Mouse (Mus musculus): ENCODE results near the gene Ank2. TPM values are rescaled to one million over a fixed set of nuclear protein-coding genes. Genes with fewer than 3 reads are reported as not detected.
A peak's percentile ranks its signal among the peaks of the same experiment; 100 is the strongest.

Gene Ank2
- total RNA-seq, 2 experiments from 2014 or later: 905 to 944 TPM

- peak; percentile 82 to 91 for DNase-seq (ENCODE audit: low spot score in 2 of 2)
- intact Hi-C loops (cut with DNase I): loop anchor here (5.0 kb wide), 4 partner anchors 70 to 145 kb away; no protein-coding TSS in a partner anchor
Observed at GRCm38 (mm10) chr3:127161998-127162712, 337.0 kb downstream of the Ank2 start.

GRCm38 (mm10) chr3:127161085-127161837 lies 337.9 kb downstream of the Ank2 start:
- peak in 1 of 2 experiments; percentile 44 for DNase-seq (ENCODE audit: low spot score in 2 of 2)
- intact Hi-C loops (cut with DNase I): loop anchor here (5.0 kb wide), 4 partner anchors 69 to 144 kb away; no protein-coding TSS in a partner anchor

- intact Hi-C loops (cut with DNase I): no loop called here
- no peak for DNase-seq (ENCODE audit: low spot score in 2 of 2)
Observed at GRCm38 (mm10) chr3:127157706-127158105, 341.4 kb downstream of the Ank2 start.

GRCm38 (mm10) chr3:127156080-127156479 lies 343.1 kb downstream of the Ank2 start:
- peak; percentile 63 to 91 for DNase-seq (ENCODE audit: low spot score in 2 of 2)
- intact Hi-C loops (cut with DNase I): no loop called here

- no peak for DNase-seq (ENCODE audit: low spot score in 2 of 2)
- intact Hi-C loops (cut with DNase I): no loop called here
Observed at GRCm38 (mm10) chr3:127153861-127154260, 345.3 kb downstream of the Ank2 start.

GRCm38 (mm10) chr3:127153443-127153842 lies 345.7 kb downstream of the Ank2 start:
- DNase-seq (ENCODE audit: low spot score in 2 of 2): no peak
- intact Hi-C loops (cut with DNase I): no loop called here

- DNase-seq (ENCODE audit: low spot score in 2 of 2): peak in 1 of 2 experiments; percentile 74
- intact Hi-C loops (cut with DNase I): no loop called here
Observed at GRCm38 (mm10) chr3:127148648-127149047, 350.5 kb downstream of the Ank2 start.

GRCm38 (mm10) chr3:127140590-127140989 lies 358.6 kb downstream of the Ank2 start:
- no peak for DNase-seq (ENCODE audit: low spot score in 2 of 2)
- intact Hi-C loops (cut with DNase I): no loop called here

GRCm38 (mm10) chr3:127139638-127140037 lies 359.5 kb downstream of the Ank2 start:
- intact Hi-C loops (cut with DNase I): no loop called here
- DNase-seq (ENCODE audit: low spot score in 2 of 2): no peak

- DNase-seq (ENCODE audit: low spot score in 2 of 2): peak in 1 of 2 experiments; percentile 31
- intact Hi-C loops (cut with DNase I): no loop called here
Observed at GRCm38 (mm10) chr3:127137508-127137907, 361.6 kb downstream of the Ank2 start.

GRCm38 (mm10) chr3:127134062-127134461 lies 365.1 kb downstream of the Ank2 start:
- intact Hi-C loops (cut with DNase I): no loop called here
- DNase-seq (ENCODE audit: low spot score in 2 of 2): no peak

GRCm38 (mm10) chr3:127131048-127131447 lies 368.1 kb downstream of the Ank2 start:
- no peak for DNase-seq (ENCODE audit: low spot score in 2 of 2)
- intact Hi-C loops (cut with DNase I): no loop called here

- no peak for DNase-seq (ENCODE audit: low spot score in 2 of 2)
- intact Hi-C loops (cut with DNase I): no loop called here
Observed at GRCm38 (mm10) chr3:127130167-127130770, 368.9 kb downstream of the Ank2 start.

GRCm38 (mm10) chr3:127129750-127130149 lies 369.4 kb downstream of the Ank2 start:
- DNase-seq (ENCODE audit: low spot score in 2 of 2): no peak
- intact Hi-C loops (cut with DNase I): no loop called here

- intact Hi-C loops (cut with DNase I): no loop called here
- DNase-seq (ENCODE audit: low spot score in 2 of 2): no peak
Observed at GRCm38 (mm10) chr3:127127611-127128010, 371.5 kb downstream of the Ank2 start.

GRCm38 (mm10) chr3:127126220-127126619 lies 372.9 kb downstream of the Ank2 start:
- DNase-seq (ENCODE audit: low spot score in 2 of 2): no peak

GRCm38 (mm10) chr3:127124375-127124993 lies 374.7 kb downstream of the Ank2 start:
- intact Hi-C loops (cut with DNase I): no loop called here
- no peak for DNase-seq (ENCODE audit: low spot score in 2 of 2)

More at GRCm38 (mm10) chr3:127126220-127126619, 372.9 kb downstream of the Ank2 start:
- intact Hi-C loops (cut with DNase I): no loop called here

- intact Hi-C loops (cut with DNase I): no loop called here
- DNase-seq (ENCODE audit: low spot score in 2 of 2): no peak
Observed at GRCm38 (mm10) chr3:127123376-127123775, 375.8 kb downstream of the Ank2 start.

GRCm38 (mm10) chr3:127118777-127119176 lies 380.4 kb downstream of the Ank2 start:
- no peak for DNase-seq (ENCODE audit: low spot score in 2 of 2)
- intact Hi-C loops (cut with DNase I): no loop called here

- no peak for DNase-seq (ENCODE audit: low spot score in 2 of 2)
- intact Hi-C loops (cut with DNase I): no loop called here
Observed at GRCm38 (mm10) chr3:127116226-127116625, 382.9 kb downstream of the Ank2 start.
